Mouse (Mus musculus) forebrain, postnatal 0 days (tissue): ENCODE results near the gene Atrnl1. TPM values are rescaled to one million over a fixed set of nuclear protein-coding genes. Genes with fewer than 3 reads are reported as not detected.
A peak's percentile ranks its signal among the peaks of the same experiment; 100 is the strongest.

ENCODE experiments used
- ATAC-seq: fragments of 200-750 bp; cut with Nextera tagmentation; 2 replicates; pipeline ENCODE4 v1.8.0; 2017; ENCODE audit warnings: mild to moderate bottlenecking, moderate library complexity
- DNase-seq: peaks from one replicate; pipeline ENCODE4 v3.0.0-alpha.2; 2015
- H3K27ac ChIP-seq: fragments of 300-500 bp; sonication (generic); 2 replicates; pipeline ENCODE4 v1.5.1; 2014; ENCODE audit warnings: low read depth, mild to moderate bottlenecking, antibody characterized with exemption, low read length, moderate library complexity, mixed read lengths
- H3K27me3 ChIP-seq: fragments of 300-500 bp; sonication (generic); 2 replicates; pipeline ENCODE4 v1.6.1; 2014; ENCODE audit warnings: mild to moderate bottlenecking, low read length, mixed read lengths; ENCODE audit not compliant: insufficient read depth
- H3K36me3 ChIP-seq: fragments of 300-500 bp; sonication (generic); 2 replicates; pipeline ENCODE4 v1.6.1; 2014; ENCODE audit warnings: mild to moderate bottlenecking, moderate library complexity; ENCODE audit not compliant: insufficient read depth
- H3K4me1 ChIP-seq: fragments of 300-500 bp; sonication (generic); 2 replicates; pipeline ENCODE4 v1.6.1; 2014; ENCODE audit warnings: antibody characterized with exemption; ENCODE audit not compliant: insufficient read depth
- H3K4me2 ChIP-seq: fragments of 300-500 bp; sonication (generic); 2 replicates; pipeline ENCODE4 v1.6.1; 2014; ENCODE audit warnings: low read depth, mild to moderate bottlenecking, moderate library complexity
- H3K4me3 ChIP-seq: fragments of 300-500 bp; sonication (generic); 2 replicates; pipeline ENCODE4 v1.5.1; 2014; ENCODE audit warnings: low read depth, low read length, mixed read lengths
- H3K9ac ChIP-seq: fragments of 300-500 bp; sonication (generic); 2 replicates; pipeline ENCODE4 v1.6.1; 2014; ENCODE audit warnings: mild to moderate bottlenecking
- H3K9me3 ChIP-seq: fragments of 300-500 bp; sonication (generic); 2 replicates; pipeline ENCODE4 v1.6.1; 2016; ENCODE audit warnings: low read length
- CTCF ChIP-seq: sonication (generic); IDR thresholded peaks from 2 replicates; pipeline ENCODE4 v1.5.1; 2016; ENCODE audit warnings: antibody characterized with exemption, control low read depth, low read depth
- WGBS: fragments of 180-500 bp; shearing (Covaris S2); extraction: QIAGEN DNeasy Blood & Tissue Kit; methylation state at CpG from one replicate; pipeline ENCODE4 v1.1.7; 2014; 5-methylcytosine and 5-hydroxymethylcytosine counted together
- polyA plus RNA-seq: library from polyadenylated mRNA; unstranded; fragments of >200 nt; fragmentation: Nextera tagmentation; extraction: Ambion mirVana; gene quantifications from 2 replicates; pipeline ENCODE4 v1.2.1, GENCODE M21; 2015
- total RNA-seq: library from RNA; depleted of rRNA; stranded (reverse); fragments of >200 nt; gene quantifications from 2 replicates; pipeline ENCODE4 v1.2.3, GENCODE M21; 2014

The Atrnl1 gene
- total and polyA plus RNA-seq, 2 experiments from 2014 or later: 4.8 to 59.9 TPM

- H3K27me3 ChIP-seq: no peaks in the 10 kb centered on the region
- no peak overlapping the region for H3K27ac ChIP-seq
- H3K36me3 ChIP-seq: no peaks in the 10 kb centered on the region
- no peak overlapping the region for H3K4me2 ChIP-seq
- H3K4me1 ChIP-seq: no peaks in the 10 kb centered on the region
- 95% methylated on average over 16 of the region's 16 CpGs for WGBS
- H3K9ac ChIP-seq: no peak overlapping the region
- DNase-seq: no peak
- TF ChIP-seq CTCF: no peak
- no peak for ATAC-seq
- H3K4me3 ChIP-seq: no peak overlapping the region
- no peaks in the 10 kb centered on the region for H3K9me3 ChIP-seq
These were observed 481.1 kb downstream of the Atrnl1 start for GRCm38 (mm10) chr19:58091911-58092310.

GRCm38 (mm10) chr19:58094781-58095543 lies 484.1 kb downstream of the Atrnl1 start:
- no peak for ATAC-seq
- WGBS: 27% methylated on average over 14 of the region's 14 CpGs
- no peaks in the 10 kb centered on the region for H3K36me3 ChIP-seq
- no peak for TF ChIP-seq CTCF
- H3K27ac ChIP-seq: no peak overlapping the region
- H3K4me3 ChIP-seq: no peak overlapping the region
- DNase-seq: no peak
- no peaks in the 10 kb centered on the region for H3K9me3 ChIP-seq
- H3K4me2 ChIP-seq: no peak overlapping the region
- H3K4me1 ChIP-seq: no peaks in the 10 kb centered on the region
- H3K27me3 ChIP-seq: no peaks in the 10 kb centered on the region
- H3K9ac ChIP-seq: no peak overlapping the region

- H3K4me1 ChIP-seq: no peaks in the 10 kb centered on the region
- no peaks in the 10 kb centered on the region for H3K9me3 ChIP-seq
- no peak for TF ChIP-seq CTCF
- no peak overlapping the region for H3K27ac ChIP-seq
- no peak overlapping the region for H3K4me3 ChIP-seq
- ATAC-seq (no peak), DNase-seq (no peak)
- WGBS: 72% methylated on average over 7 of the region's 7 CpGs
- H3K9ac ChIP-seq: no peak overlapping the region
- H3K36me3 ChIP-seq: no peaks in the 10 kb centered on the region
- no peaks in the 10 kb centered on the region for H3K27me3 ChIP-seq
- H3K4me2 ChIP-seq: no peak overlapping the region
These were observed 484.9 kb downstream of the Atrnl1 start for GRCm38 (mm10) chr19:58095776-58096175.

GRCm38 (mm10) chr19:58097195-58097594 lies 486.4 kb downstream of the Atrnl1 start:
- no peak for TF ChIP-seq CTCF
- ATAC-seq: no peak
- 90% methylated on average over 2 of the region's 2 CpGs for WGBS

GRCm38 (mm10) chr19:58099539-58099938 lies 488.7 kb downstream of the Atrnl1 start:
- Histone ChIP-seq H3K27ac (no peak overlapping the region), H3K36me3 (no peaks in the 10 kb centered on the region), H3K9me3 (no peaks in the 10 kb centered on the region), H3K4me1 (no peaks in the 10 kb centered on the region), H3K9ac (no peak overlapping the region), H3K4me2 (no peak overlapping the region), H3K4me3 (no peak overlapping the region), H3K27me3 (no peaks in the 10 kb centered on the region)
- ATAC-seq (no peak), DNase-seq (no peak)
- WGBS: 95% methylated on average over 5 of the region's 5 CpGs
- TF ChIP-seq CTCF: no peak

More at GRCm38 (mm10) chr19:58097195-58097594, 486.4 kb downstream of the Atrnl1 start:
- no peak for DNase-seq
- Histone ChIP-seq H3K4me2 (no peak overlapping the region), H3K9ac (no peak overlapping the region), H3K27me3 (no peaks in the 10 kb centered on the region), H3K4me3 (no peak overlapping the region), H3K4me1 (no peaks in the 10 kb centered on the region), H3K9me3 (no peaks in the 10 kb centered on the region), H3K27ac (no peak overlapping the region), H3K36me3 (no peaks in the 10 kb centered on the region)

- H3K9me3 ChIP-seq: no peaks in the 10 kb centered on the region
- WGBS: 69% methylated on average over 4 of the region's 4 CpGs
- DNase-seq: no peak
- TF ChIP-seq CTCF: no peak
- H3K4me2 ChIP-seq: no peak overlapping the region
- H3K36me3 ChIP-seq: no peaks in the 10 kb centered on the region
- no peaks in the 10 kb centered on the region for H3K4me1 ChIP-seq
- H3K27me3 ChIP-seq: no peaks in the 10 kb centered on the region
- no peak for ATAC-seq
- no peak overlapping the region for H3K27ac ChIP-seq
- H3K4me3 ChIP-seq: no peak overlapping the region
- H3K9ac ChIP-seq: no peak overlapping the region
These were observed 489.5 kb downstream of the Atrnl1 start for GRCm38 (mm10) chr19:58100381-58100780.

GRCm38 (mm10) chr19:58104544-58104943 lies 493.7 kb downstream of the Atrnl1 start:
- ATAC-seq: peak; percentile 63

More at GRCm38 (mm10) chr19:58104544-58104943, 493.7 kb downstream of the Atrnl1 start:
- Histone ChIP-seq H3K4me3 (no peak overlapping the region), H3K36me3 (no peaks in the 10 kb centered on the region), H3K4me1 (peaks cover 3% of the 10 kb centered on the region; the same call in 1 of the 2 replicates), H3K9ac (no peak overlapping the region), H3K4me2 (no peak overlapping the region), H3K27me3 (no peaks in the 10 kb centered on the region), H3K9me3 (no peaks in the 10 kb centered on the region), H3K27ac (no peak overlapping the region)
- WGBS: 62% methylated on average over 7 of the region's 7 CpGs
- TF ChIP-seq CTCF: no peak
- no peak for DNase-seq
